In the genomic region with DNA sequence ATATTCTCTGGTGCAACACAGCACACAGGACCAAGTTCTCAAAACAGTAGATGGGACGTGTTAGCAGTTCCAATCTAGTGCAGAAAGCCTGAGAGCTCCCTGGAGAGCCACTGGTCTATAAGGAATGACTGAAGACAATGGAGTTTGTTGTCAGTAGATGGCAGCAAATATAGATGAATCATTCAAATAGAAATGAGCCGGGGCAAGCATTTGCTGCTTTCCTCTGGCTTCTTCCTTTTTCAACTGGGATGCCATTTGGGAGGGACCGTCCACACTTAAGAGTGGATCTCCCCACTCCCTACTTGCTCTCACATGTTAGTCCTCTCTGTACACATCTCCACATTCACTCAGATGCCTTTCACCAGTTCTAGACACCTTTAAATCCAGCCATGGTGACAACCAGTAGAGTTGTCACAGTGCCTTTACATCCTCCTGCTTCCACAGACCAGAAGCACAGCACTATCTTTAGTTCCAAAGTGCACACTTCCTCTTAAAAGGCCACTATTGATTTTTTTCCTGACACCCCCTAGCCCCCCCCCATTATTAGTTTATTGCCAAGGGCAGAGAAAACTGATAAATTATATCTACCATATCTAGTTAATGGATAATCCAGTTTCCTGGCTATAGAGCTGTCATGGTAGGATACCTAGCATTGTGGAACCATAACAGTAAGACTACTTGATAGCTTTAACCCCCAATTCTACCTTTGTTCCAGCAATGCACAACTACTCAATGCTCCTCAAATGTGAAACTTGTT, we compare ENCODE assay signal across 9 mouse cellular contexts.
A peak's percentile ranks its signal among the peaks of the same experiment; 100 is the strongest.
DNase-seq lines count a peak whose midpoint lies in the region; ATAC-seq lines count a peak whose summit lies in the region.
"Had no signal": no experiment of that assay in that cellular context is flagged by ENCODE, and none has a peak within 500 bp of the region (broad histone marks: within the 10 kb centered on the region; RNA-seq: fewer than 3 reads in every experiment).

No protein-coding gene starts in this region.

- no peak for ATAC-seq in heart, embryonic 12.5 days (ENCODE audit: insufficient number of reproducible peaks, low FRiP score)
- ATAC-seq in intestine, embryonic 14.5 days (replicated peaks; ENCODE audit: low FRiP score, low TSS enrichment, low read depth): peak; percentile 64; the same call in 1 of the 2 replicates
- ATAC-seq in activated CD4-positive, CD25-positive, alpha-beta regulatory T cell, adult 4 months: no peak

- no peaks in the 10 kb centered on the region; the same call in 1 of the 2 replicates for H3K36me3 ChIP-seq in heart, embryonic 12.5 days
- no peaks in the 10 kb centered on the region for H3K36me3 ChIP-seq in intestine, embryonic 14.5 days (ENCODE audit: control insufficient read depth, insufficient read depth, low read length)
- H3K36me3 ChIP-seq in forebrain, embryonic 10.5 days (replicated peaks): no peaks in the 10 kb centered on the region
- H3K36me3 ChIP-seq: midbrain, embryonic 12.5 days had no signal

- 30% methylated on average over 3 of the region's 3 CpGs for WGBS in heart, embryonic 12.5 days
- 49% methylated on average over 3 of the region's 3 CpGs for WGBS in intestine, embryonic 14.5 days
- WGBS in forebrain, embryonic 10.5 days: 84% methylated on average over 3 of the region's 3 CpGs

- H3K4me1 ChIP-seq in heart, embryonic 12.5 days (replicated peaks): peaks cover 18% of the 10 kb centered on the region
- no peaks in the 10 kb centered on the region for H3K4me1 ChIP-seq in intestine, embryonic 14.5 days (replicated peaks; ENCODE audit: control insufficient read depth, insufficient read depth, low read length)
- no peaks in the 10 kb centered on the region for H3K4me1 ChIP-seq in forebrain, embryonic 10.5 days
- H3K4me1 ChIP-seq: midbrain, embryonic 12.5 days had no signal

- DNase-seq in heart, adult 18-20 months: peak; percentile 64 to 81
- peak; percentile 32 for DNase-seq in A20 (ENCODE audit: low read depth, low spot score)
- DNase-seq in T-cell, adult 2 months (ENCODE audit: low spot score): peak; percentile 9
- DNase-seq in intestine, embryonic 14.5 days (ENCODE audit: low spot score): peak; percentile 57
- DNase-seq in retina, postnatal 7 days (ENCODE audit: low read depth, low spot score): peak; percentile 20
- DNase-seq in forebrain, embryonic 10.5 days (ENCODE audit: extremely low spot score, low spot score): no peak

- no peak overlapping the region for H3K4me3 ChIP-seq in heart, embryonic 12.5 days
- no peak overlapping the region for H3K4me3 ChIP-seq in intestine, embryonic 14.5 days (ENCODE audit: low read depth, low read length)
- no peak overlapping the region for H3K4me3 ChIP-seq in forebrain, embryonic 10.5 days
- H3K4me3 ChIP-seq: midbrain, embryonic 12.5 days had no signal

- H3K9ac ChIP-seq in heart, embryonic 12.5 days: no peak overlapping the region
- H3K9ac ChIP-seq in intestine, embryonic 14.5 days (ENCODE audit: low read length): no peak overlapping the region
- H3K9ac ChIP-seq: midbrain, embryonic 12.5 days had no signal

- H3K27ac ChIP-seq in heart, embryonic 12.5 days (ENCODE audit: poor library complexity, severe bottlenecking): no peak overlapping the region
- no peak overlapping the region for H3K27ac ChIP-seq in intestine, embryonic 14.5 days (ENCODE audit: low read depth)
- H3K27ac ChIP-seq in forebrain, embryonic 10.5 days: no peak overlapping the region
- H3K27ac ChIP-seq: midbrain, embryonic 12.5 days had no signal

- H3K27me3 ChIP-seq in heart, embryonic 12.5 days (replicated peaks): no peaks in the 10 kb centered on the region
- H3K27me3 ChIP-seq in intestine, embryonic 14.5 days (replicated peaks; ENCODE audit: control insufficient read depth, insufficient read depth, low read length): no peaks in the 10 kb centered on the region
- H3K27me3 ChIP-seq in forebrain, embryonic 10.5 days (ENCODE audit: poor library complexity, severe bottlenecking): no peaks in the 10 kb centered on the region
- H3K27me3 ChIP-seq: midbrain, embryonic 12.5 days had no signal

- no peaks in the 10 kb centered on the region for H3K9me3 ChIP-seq in heart, embryonic 12.5 days (replicated peaks)
- H3K9me3 ChIP-seq in intestine, embryonic 14.5 days (ENCODE audit: control insufficient read depth, low read length): no peaks in the 10 kb centered on the region
- H3K9me3 ChIP-seq in forebrain, embryonic 10.5 days: no peaks in the 10 kb centered on the region
- H3K9me3 ChIP-seq: midbrain, embryonic 12.5 days had no signal

- H3K4me2 ChIP-seq in heart, embryonic 12.5 days: no peak overlapping the region
- no peak overlapping the region for H3K4me2 ChIP-seq in intestine, embryonic 14.5 days (ENCODE audit: low read length)
- H3K4me2 ChIP-seq: midbrain, embryonic 12.5 days had no signal
